Mouse (Mus musculus): Measurements from ENCODE around the gene Gm5072. TPM values are rescaled to one million over a fixed set of nuclear protein-coding genes. Genes with fewer than 3 reads are reported as not detected.

Gene Gm5072
- polyA plus RNA-seq (2012; fragmentation: generic; extraction: Trizol) = not detected

GRCm38 (mm10) chrX:91392200-91392599 is at the start of gene Gm5072:
Gm5072 (plus strand) TSS chrX:91392500.

Other genes starting within 250 kb of the Gm5072 start
- gene Mageb2, start 60.8 kb upstream of the Gm5072 start, polyA plus RNA-seq (2012; fragmentation: generic; extraction: Trizol) = under 1 TPM in 1 of 2 experiments, not detected in 1; 0.04 TPM
- not detected for gene Gm8914, start 87.6 kb downstream of the Gm5072 start, polyA plus RNA-seq (2012; fragmentation: generic; extraction: Trizol)
- gene 1700084M14Rik, start 183.4 kb downstream of the Gm5072 start, polyA plus RNA-seq (2012; fragmentation: generic; extraction: Trizol) = not detected
- not detected for gene Gm14781, start 239.7 kb downstream of the Gm5072 start, polyA plus RNA-seq (2012; fragmentation: generic; extraction: Trizol)

Data from C3H10T1/2 (cell line).